Mouse (Mus musculus): ENCODE data around the gene Ptcd3. TPM values are rescaled to one million over a fixed set of nuclear protein-coding genes. Genes with fewer than 3 reads are reported as not detected.

Gene Ptcd3
- total RNA-seq, 2 experiments from 2014 or later, result 95.0 to 97.9 TPM

DNA sequence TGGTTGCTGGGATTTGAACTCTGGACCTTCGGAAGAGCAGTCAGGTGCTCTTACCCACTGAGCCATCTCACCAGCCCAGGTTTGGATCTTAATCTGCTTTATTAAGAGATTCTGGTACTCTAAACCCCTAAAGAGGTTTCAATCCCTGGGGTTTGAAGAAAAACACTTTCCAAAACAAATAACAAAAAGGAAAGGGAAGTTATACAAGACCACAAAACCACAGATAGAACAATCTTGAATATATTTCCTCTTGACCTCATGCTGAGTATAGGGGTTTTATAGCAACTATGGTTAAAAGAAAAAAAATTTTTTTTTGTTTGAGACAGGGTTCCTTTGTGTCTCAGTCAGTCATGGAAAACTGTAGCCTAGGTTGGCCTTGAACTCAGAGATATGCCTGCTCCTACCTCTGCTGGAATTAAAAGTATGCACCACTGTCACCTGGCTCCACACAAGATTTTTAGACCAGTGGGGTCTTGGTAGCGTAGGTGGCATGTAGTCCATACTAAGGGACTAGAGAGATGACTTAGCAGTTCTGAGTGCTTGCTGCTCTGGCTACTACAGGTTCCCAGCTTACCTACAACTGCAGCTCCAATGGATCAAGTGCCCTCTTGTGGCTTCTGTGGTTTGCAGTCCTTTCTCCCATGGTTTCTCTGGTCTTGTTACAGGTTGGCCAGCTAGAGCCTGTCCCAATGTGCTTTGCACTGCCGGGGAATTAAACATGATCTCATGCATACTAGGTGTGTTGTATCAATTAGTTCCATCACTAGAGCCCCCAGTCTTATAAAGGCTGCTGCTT lies 30.4 kb downstream of the Ptcd3 start:
- no peak for DNase-seq (ENCODE audit: low spot score in 2 of 2)

DNA sequence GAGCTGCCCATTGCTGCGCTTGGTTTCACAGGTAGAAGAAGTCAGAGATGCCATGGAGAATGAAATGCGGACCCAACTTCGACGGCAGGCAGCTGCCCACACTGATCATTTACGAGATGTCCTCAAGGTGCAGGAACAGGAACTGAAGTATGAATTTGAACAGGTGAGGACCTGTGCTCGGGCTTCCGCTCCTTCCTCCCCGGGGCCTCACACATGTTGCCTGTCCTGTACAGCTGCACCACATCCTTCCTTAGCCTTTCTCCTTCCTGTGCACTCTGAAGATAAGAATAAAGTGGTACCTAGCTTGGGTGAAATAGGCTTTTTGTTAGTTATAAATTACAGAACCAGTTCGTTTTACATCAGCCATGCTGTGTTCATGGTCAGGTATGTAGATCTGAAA lies 37.2 kb downstream of the Ptcd3 start:
- no peak for DNase-seq (ENCODE audit: low spot score in 2 of 2)

DNA sequence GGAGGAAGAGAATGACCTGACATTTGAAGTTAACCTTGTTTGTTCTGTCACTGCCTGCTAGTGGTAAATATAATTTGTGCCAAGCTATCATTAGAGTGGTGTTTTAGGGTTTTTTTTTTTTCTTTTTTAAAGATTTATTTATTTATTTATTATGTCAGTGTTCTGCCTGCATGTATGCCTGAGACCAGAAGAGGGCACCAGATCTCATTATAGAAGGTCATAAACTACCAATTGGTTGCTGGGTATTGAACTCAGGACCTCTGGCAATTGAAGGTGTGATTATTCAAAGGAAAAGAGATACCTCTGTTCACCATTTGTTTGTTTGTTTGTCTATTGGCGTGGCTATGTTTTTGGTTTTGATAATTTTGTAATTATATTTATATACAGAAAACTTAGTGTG lies 39.7 kb downstream of the Ptcd3 start:
- DNase-seq (ENCODE audit: low spot score in 2 of 2), result no peak

DNA sequence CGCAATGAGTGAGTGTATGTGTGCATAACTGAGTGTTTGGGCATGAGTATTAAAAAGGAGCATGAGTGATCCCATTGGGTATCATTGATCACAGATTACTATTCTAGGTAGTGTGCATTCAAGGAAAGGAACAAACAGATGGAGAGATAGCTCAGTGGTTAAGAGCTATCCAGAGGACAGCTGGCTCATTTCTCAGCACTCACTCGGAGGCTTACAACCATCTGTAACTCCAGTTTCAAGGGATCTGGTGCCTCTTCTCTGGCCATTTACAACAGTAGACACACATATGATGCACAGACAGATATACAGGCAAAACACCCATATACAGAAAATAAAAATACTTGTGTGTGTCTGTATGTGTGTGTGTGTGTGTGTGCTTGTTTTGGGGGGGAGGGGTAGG lies 40.8 kb downstream of the Ptcd3 start:
- DNase-seq (ENCODE audit: low spot score in 2 of 2), result no peak

DNA sequence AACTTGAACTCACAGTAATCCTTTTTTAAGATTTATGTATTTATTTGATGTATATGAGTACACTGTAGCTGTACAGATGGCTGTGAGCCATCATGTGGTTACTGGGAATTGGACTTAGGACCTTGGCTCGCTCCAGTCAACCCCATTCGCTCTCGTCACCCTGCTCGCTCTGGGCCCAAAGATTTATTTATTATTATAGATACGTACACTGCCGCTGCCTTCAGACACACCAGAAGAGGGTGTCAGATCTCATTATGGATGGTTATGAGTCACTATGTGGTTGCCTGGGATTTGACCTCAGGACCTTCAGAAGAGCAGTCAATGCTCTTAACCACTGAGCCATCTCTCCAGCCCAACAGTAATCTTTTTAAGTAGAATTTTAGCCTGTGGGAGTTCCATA lies 61.6 kb downstream of the Ptcd3 start:
- peak in 1 of 2 experiments; percentile 14 for DNase-seq (ENCODE audit: low spot score in 2 of 2)

DNA sequence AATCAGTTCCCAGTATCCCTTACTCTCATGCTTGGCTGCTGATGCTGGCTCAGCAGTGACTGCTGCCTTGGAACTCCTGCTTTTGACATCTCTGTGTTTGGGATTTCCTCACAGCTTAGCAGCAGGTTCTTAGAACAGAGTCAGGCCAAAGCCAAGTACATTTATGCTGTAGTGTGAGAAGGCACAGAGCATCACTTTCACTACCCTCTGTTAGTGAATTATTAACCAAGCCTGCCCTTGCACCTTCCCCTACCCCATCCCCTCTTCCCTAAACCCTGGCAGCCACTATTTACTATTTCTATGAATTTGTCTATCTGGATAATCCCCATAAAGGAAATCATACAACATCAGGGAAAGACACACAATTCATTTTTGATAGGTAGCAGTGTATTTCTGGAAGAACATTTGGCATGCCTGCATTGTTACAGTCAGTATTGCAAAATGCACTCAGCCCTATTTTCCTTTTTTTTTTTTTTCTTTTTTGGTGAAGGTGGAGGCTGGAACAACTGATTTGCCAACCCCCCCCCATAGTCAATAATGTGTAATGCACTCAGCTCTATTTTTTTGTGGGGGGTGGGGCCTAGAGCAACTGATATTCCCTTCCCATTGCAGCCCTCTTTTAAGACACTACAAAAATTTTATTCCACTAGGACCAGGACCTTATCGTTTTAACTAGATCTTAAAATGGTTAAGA lies 67.8 kb downstream of the Ptcd3 start:
- DNase-seq (ENCODE audit: low spot score in 2 of 2), result no peak

DNA sequence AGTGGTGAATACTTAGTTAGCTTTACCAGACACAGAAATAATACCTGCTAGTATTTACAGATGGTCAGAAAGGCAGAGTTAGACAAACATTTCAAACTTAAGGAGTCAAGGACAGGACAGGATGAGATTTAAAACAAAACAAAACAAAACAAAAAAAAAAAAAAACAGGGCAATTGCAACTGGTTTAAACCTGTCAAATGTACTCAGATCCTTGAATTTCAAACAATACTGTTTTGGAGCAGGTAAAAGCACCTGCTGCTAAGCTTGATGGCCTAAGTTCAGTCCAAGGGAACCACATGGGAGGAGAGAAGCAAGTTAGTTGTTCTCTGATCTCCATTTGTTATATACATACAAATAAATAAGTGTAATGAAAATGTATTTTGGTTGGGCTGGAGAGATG lies 68.7 kb downstream of the Ptcd3 start:
- DNase-seq (ENCODE audit: low spot score in 2 of 2), result no peak

DNA sequence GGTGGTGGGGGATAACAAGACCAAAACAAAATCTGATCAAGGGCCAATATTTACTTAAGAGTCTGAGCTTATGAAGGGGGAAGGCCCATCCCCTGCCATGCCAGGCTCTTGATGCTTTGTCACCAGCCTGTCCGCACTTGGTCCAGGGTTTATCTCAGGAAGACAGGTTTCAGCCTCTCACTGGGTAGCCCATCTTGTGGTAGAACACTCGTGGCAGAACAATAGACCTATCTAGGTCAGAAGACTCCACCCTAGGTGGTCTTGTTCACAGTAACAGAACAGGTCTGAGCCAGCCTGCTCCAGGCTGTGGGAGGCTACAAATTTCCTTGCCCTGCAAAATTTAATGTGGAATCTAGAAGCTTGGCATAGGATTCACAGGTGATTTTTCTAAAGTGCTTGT lies 71.7 kb downstream of the Ptcd3 start:
- no peak for DNase-seq (ENCODE audit: low spot score in 2 of 2)

DNA sequence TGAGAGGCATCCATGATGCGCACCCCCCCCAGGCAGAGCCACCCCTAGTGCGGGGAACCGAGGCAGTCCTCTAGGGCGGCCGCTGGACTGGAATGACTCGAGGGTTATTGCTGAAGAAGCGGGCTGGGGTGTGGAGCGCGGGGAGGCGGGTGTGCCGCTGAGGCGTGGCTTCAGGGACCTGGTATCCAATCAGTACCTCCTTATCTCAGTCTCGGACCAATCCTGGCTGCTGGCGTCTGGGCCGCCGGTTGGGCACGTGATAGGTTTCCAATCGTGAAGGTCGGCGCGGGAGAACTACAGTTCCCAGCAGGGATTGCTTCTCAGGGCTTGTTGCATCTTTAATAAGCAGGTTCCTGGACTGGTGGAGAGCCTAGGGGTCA lies 77.0 kb downstream of the Ptcd3 start:
- peak; percentile 81 to 82 for DNase-seq (ENCODE audit: low spot score in 2 of 2)

DNA sequence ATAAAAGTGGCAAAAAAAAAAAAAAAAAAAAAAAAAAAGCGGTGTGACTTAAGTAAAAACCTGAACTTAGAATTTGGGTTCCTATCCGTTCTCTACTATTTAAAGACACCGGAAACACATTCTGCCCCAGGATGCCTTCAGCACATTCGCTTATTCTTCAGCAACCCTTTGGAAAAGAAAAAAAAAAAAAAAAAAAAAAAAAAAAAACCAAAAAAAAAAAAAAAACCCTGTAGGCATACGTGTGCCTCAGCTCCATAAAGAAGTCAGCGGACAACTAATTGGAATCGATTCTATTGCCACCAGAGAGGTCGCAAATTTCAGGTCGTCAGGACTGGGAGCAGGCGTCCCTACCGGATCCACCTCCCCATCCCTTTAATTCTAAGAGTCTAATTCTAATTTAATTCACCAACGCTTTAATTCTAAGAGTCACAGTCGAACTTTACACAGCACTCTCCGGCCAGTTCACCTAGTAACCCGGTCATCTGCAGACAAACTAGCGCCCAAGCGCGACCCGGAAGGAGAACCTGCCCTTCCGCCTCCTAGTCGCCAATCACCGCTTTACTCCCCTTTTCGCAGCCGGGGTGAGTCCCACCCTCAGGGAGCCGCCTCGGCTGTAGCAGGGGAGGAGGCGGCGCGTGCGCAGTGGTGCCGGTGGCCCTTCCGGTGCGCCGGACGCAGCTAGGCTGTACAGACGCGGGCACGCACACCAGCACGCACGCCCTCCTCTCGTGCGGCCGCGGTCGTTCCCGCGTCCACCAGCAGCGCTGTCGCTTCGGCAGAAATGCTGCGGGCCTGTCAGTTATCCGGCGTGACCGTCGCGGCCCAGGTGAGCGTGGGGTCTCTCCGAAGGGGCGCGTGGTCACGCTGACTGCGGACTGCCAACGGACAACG lies 77.6 kb downstream of the Ptcd3 start, which contains the start of gene Immt:
Gene Immt, plus strand, starts transcription at position 642 of the 891 bp plus-strand sequence.
- peak; percentile 92 to 93 for DNase-seq (ENCODE audit: low spot score in 2 of 2)

Other genes with a start within 250 kb of the Ptcd3 start
- gene Reep1, start 201.2 kb downstream of the Ptcd3 start, total RNA-seq (2021), result 1 to 10 TPM; 4.1 to 4.4 TPM
- 10 to 100 TPM; 40.8 to 44.7 TPM for gene Mrpl35, start 81.8 kb downstream of the Ptcd3 start, total RNA-seq (2021)
- 100 to 1,000 TPM; 335 to 387 TPM for gene Immt, start 77.4 kb downstream of the Ptcd3 start, total RNA-seq (2021)
- 10 to 100 TPM; 52.5 to 75.2 TPM for gene Polr1a, start 303 bp upstream of the Ptcd3 start, total RNA-seq (2021)
- gene St3gal5, start 188.8 kb upstream of the Ptcd3 start, total RNA-seq (2021), result 100 to 1,000 TPM; 133 to 192 TPM

All from adrenal gland, adult 18-20 months (tissue).